Mouse (Mus musculus): ENCODE results near the gene Hs2st1. TPM values are rescaled to one million over a fixed set of nuclear protein-coding genes. Genes with fewer than 3 reads are reported as not detected.

The Hs2st1 gene
- polyA plus RNA-seq, 1 experiment from 2014 or later: 1.5 TPM

- WGBS (ENCODE audit: insufficient replicate concordance): 2% methylated on average over 18 of the region's 18 CpGs
- no peaks in the 10 kb centered on the region for H3K9me3 ChIP-seq (ENCODE audit: low read length)
- H3K4me2 ChIP-seq (ENCODE audit: low read depth, low read length): peak overlapping the region; percentile 71
- no peaks in the 10 kb centered on the region for H3K27me3 ChIP-seq (ENCODE audit: insufficient read depth, low read length)
- TF ChIP-seq EP300 (IDR thresholded peaks at IDR 0.05; ENCODE audit: low read depth) (no peak), CTCF (IDR thresholded peaks at IDR 0.05; ENCODE audit: low read depth) (peak; percentile 81)
- peaks cover 4% of the 10 kb centered on the region; the same call in 1 of the 2 replicates for H3K4me1 ChIP-seq (ENCODE audit: insufficient read depth)
- H3K9ac ChIP-seq (replicated peaks): 0 out of 2 replicates have a peak overlapping the region, but pooled peaks have one; percentile 31
- ATAC-seq: peak; percentile 92
- peak; percentile 81 for DNase-seq
- H3K36me3 ChIP-seq (replicated peaks; ENCODE audit: insufficient read depth, low read length): no peaks in the 10 kb centered on the region
- peak overlapping the region; percentile 40 for H3K4me3 ChIP-seq (ENCODE audit: low read depth, low read length)
- no peak overlapping the region for H3K27ac ChIP-seq (ENCODE audit: low read depth)
Measured at GRCm38 (mm10) chr3:144380921-144381320, 189.1 kb downstream of the Hs2st1 start.

- no peak overlapping the region for H3K4me2 ChIP-seq (ENCODE audit: low read depth, low read length)
- H3K36me3 ChIP-seq (replicated peaks; ENCODE audit: insufficient read depth, low read length): no peaks in the 10 kb centered on the region
- no peak for ATAC-seq
- H3K4me3 ChIP-seq (ENCODE audit: low read depth, low read length): no peak overlapping the region
- no peak for TF ChIP-seq EP300 (IDR thresholded peaks at IDR 0.05; ENCODE audit: low read depth)
- no peak for TF ChIP-seq CTCF (IDR thresholded peaks at IDR 0.05; ENCODE audit: low read depth)
- H3K4me1 ChIP-seq (ENCODE audit: insufficient read depth): peaks cover 4% of the 10 kb centered on the region; the same call in 1 of the 2 replicates
- H3K27ac ChIP-seq (ENCODE audit: low read depth): no peak overlapping the region
- WGBS (ENCODE audit: insufficient replicate concordance): 76% methylated on average over 4 of the region's 4 CpGs
- H3K27me3 ChIP-seq (ENCODE audit: insufficient read depth, low read length): no peaks in the 10 kb centered on the region
- no peaks in the 10 kb centered on the region for H3K9me3 ChIP-seq (ENCODE audit: low read length)
- DNase-seq: no peak
- no peak overlapping the region for H3K9ac ChIP-seq (replicated peaks)
Measured at GRCm38 (mm10) chr3:144379801-144380200, 190.2 kb downstream of the Hs2st1 start.

Other genes starting within 250 kb of the Hs2st1 start
- 271 and 284 TPM in 2 replicates for gene Selenof, start 123 bp upstream of the Hs2st1 start, polyA plus RNA-seq (2015; fragmentation: Nextera tagmentation; extraction: Ambion mirVana)
- gene Sh3glb1, start 150.2 kb upstream of the Hs2st1 start, polyA plus RNA-seq (2015; fragmentation: Nextera tagmentation; extraction: Ambion mirVana): 84.8 and 91.2 TPM in 2 replicates
- 8.3 and 8.5 TPM in 2 replicates for gene Clca3a1, start 190.8 kb upstream of the Hs2st1 start, polyA plus RNA-seq (2015; fragmentation: Nextera tagmentation; extraction: Ambion mirVana)
- 0.06 TPM in 1 of 2 replicates, not detected in the other for gene Clca3a2, start 249.3 kb upstream of the Hs2st1 start, polyA plus RNA-seq (2015; fragmentation: Nextera tagmentation; extraction: Ambion mirVana)

Data from liver, postnatal 0 days (tissue).